Mouse (Mus musculus) adrenal gland, adult 2 months (tissue): ENCODE data around the gene Tprgl. TPM values are rescaled to one million over a fixed set of nuclear protein-coding genes. Genes with fewer than 3 reads are reported as not detected.

Source experiments
- DNase-seq: peaks from one replicate; pipeline ENCODE4 v3.0.0; 2021
- long read RNA-seq: library from polyadenylated mRNA; stranded (forward); transcript quantifications from one replicate; pipeline ENCODE4 v2.0.0, GENCODE M21; 2021
- polyA plus RNA-seq: library from polyadenylated mRNA; depleted of rRNA; stranded (reverse); fragments of >200 nt; gene quantifications from 2 replicates; pipeline ENCODE4 v1.2.3, GENCODE M21; 2012; rRNA removed
- total RNA-seq, 2 experiments: library from RNA; stranded (reverse); gene quantifications; 2 replicates each; pipeline ENCODE4 v1.2.3; 2021

Gene Tprgl
- 100 to 1,000 TPM; 151 to 180 TPM for total RNA-seq
- 188 and 210 TPM in 2 replicates for polyA plus RNA-seq
- long read RNA-seq, transcript Tprgl-204 (3 exons, 915 nt), result minor isoform, 5 of 326 reads
- long read RNA-seq, transcript Tprgl-201 (4 exons, 1,724 nt), result major isoform, 301 of 326 reads
- long read RNA-seq, partial matches to known transcripts, result 1 of 326 reads
- long read RNA-seq, other reads (novel, unspliced or antisense), result 16 of 326 reads

GRCm38 (mm10) chr4:154160538-154161390, at the start of gene Tprgl:
TSS of gene Tprgl (minus strand) at chr4:154160666.
- DNase-seq, result peak; percentile 98

- DNase-seq, result no peak
These were observed 49.4 kb upstream of the Tprgl start for GRCm38 (mm10) chr4:154209825-154210224.

- no peak for DNase-seq
These were observed 48.6 kb upstream of the Tprgl start for GRCm38 (mm10) chr4:154209054-154209453.

GRCm38 (mm10) chr4:154207261-154207660, 46.8 kb upstream of the Tprgl start:
- DNase-seq, result peak; percentile 44

GRCm38 (mm10) chr4:154205392-154205791, 44.9 kb upstream of the Tprgl start:
- DNase-seq, result peak; percentile 77

- no peak for DNase-seq
These were observed 44.1 kb upstream of the Tprgl start for GRCm38 (mm10) chr4:154204532-154204931.

GRCm38 (mm10) chr4:154201511-154201910, 41.0 kb upstream of the Tprgl start:
- no peak for DNase-seq

GRCm38 (mm10) chr4:154198377-154198961, 38.0 kb upstream of the Tprgl start:
- no peak for DNase-seq

- DNase-seq, result no peak
These were observed 37.5 kb upstream of the Tprgl start for GRCm38 (mm10) chr4:154197961-154198360.

GRCm38 (mm10) chr4:154188948-154189347, 28.5 kb upstream of the Tprgl start:
- DNase-seq, result no peak

GRCm38 (mm10) chr4:154186002-154186537, 25.6 kb upstream of the Tprgl start:
- DNase-seq, result no peak

- DNase-seq, result no peak
These were observed 24.5 kb upstream of the Tprgl start for GRCm38 (mm10) chr4:154185001-154185400.

GRCm38 (mm10) chr4:154183566-154183965, 23.1 kb upstream of the Tprgl start:
- DNase-seq, result peak; percentile 34

- DNase-seq, result no peak
These were observed 20.5 kb upstream of the Tprgl start for GRCm38 (mm10) chr4:154181001-154181400.

GRCm38 (mm10) chr4:154177257-154177656, 16.8 kb upstream of the Tprgl start:
- DNase-seq, result no peak

- DNase-seq, result no peak
These were observed 11.6 kb upstream of the Tprgl start for GRCm38 (mm10) chr4:154171931-154172604.

- DNase-seq, result no peak
These were observed 10.9 kb upstream of the Tprgl start for GRCm38 (mm10) chr4:154171151-154171930.

GRCm38 (mm10) chr4:154170506-154171150, 10.2 kb upstream of the Tprgl start, which contains the start of gene Megf6:
TSS of gene Megf6 (plus strand) at chr4:154170730.
- no peak for DNase-seq

- DNase-seq, result no peak
These were observed 9.6 kb upstream of the Tprgl start for GRCm38 (mm10) chr4:154170021-154170420.

GRCm38 (mm10) chr4:154167053-154167452, 6.6 kb upstream of the Tprgl start:
- peak; percentile 46 for DNase-seq

- peak; percentile 47 for DNase-seq
These were observed 2.8 kb upstream of the Tprgl start for GRCm38 (mm10) chr4:154163296-154163695.
